Mouse (Mus musculus): ENCODE data around the gene Pex1. TPM values are rescaled to one million over a fixed set of nuclear protein-coding genes. Genes with fewer than 3 reads are reported as not detected.

Pex1 gene
- total and polyA plus RNA-seq, 3 experiments, result 6.3 to 19.4 TPM; not detected in 1

GRCm38 (mm10) chr5:3669938-3670554, 74.2 kb downstream of the Pex1 start (continued):
- TF ChIP-seq NELFE (IDR thresholded peaks at IDR 0.05; ENCODE audit: low read depth, low read length) (no peak), EP300 (IDR thresholded peaks at IDR 0.05; ENCODE audit: low read depth in 1 of 2, low read length in 2 of 2) (peak; percentile 65 to 66), MAX (IDR thresholded peaks at IDR 0.05; ENCODE audit: low read length) (no peak), USF2 (IDR thresholded peaks at IDR 0.05; ENCODE audit: borderline replicate concordance in 1 of 2, insufficient read depth in 1 of 2, low read depth in 1 of 2, low read length in 2 of 2) (no peak), UBTF (IDR thresholded peaks at IDR 0.05; ENCODE audit: borderline replicate concordance, insufficient read depth, low read depth, low read length) (no peak), CHD2 (IDR thresholded peaks at IDR 0.05; ENCODE audit: low read length) (no peak), TBP (IDR thresholded peaks at IDR 0.05; ENCODE audit: low read depth, low read length) (no peak), JUND (IDR thresholded peaks at IDR 0.05; ENCODE audit: low read depth, low read length) (no peak), MAZ (IDR thresholded peaks at IDR 0.05; ENCODE audit: low read depth, low read length) (0 out of 2 replicates have a peak, but pooled peaks have one; percentile 35), ZC3H11A (IDR thresholded peaks at IDR 0.05; ENCODE audit: low read depth, low read length) (0 out of 2 replicates have a peak, but pooled peaks have one; percentile 6), RCOR1 (IDR thresholded peaks at IDR 0.05; ENCODE audit: low read depth, low read length) (0 out of 2 replicates have a peak, but pooled peaks have one; percentile 28), HCFC1 (IDR thresholded peaks at IDR 0.05; ENCODE audit: low read depth, low read length) (no peak), TAL1 (IDR thresholded peaks at IDR 0.05; ENCODE audit: low read length) (peak; percentile 92), CHD1 (IDR thresholded peaks at IDR 0.05; ENCODE audit: low read depth, low read length) (no peak)

Other genes starting within 250 kb of the Pex1 start
- 36.2 and 39.4 TPM in 2 replicates for gene Fam133b, start 52.2 kb upstream of the Pex1 start, total RNA-seq (2012; rRNA removed)
- 10 to 100 TPM in 1 of 2 experiments, not detected in 1; 56.0 TPM for gene Fam133b, start 52.2 kb upstream of the Pex1 start, polyA plus RNA-seq (2012; ENCODE audit: insufficient read depth in 1 of 2, insufficient read length in 2 of 2, low read depth in 1 of 2, low replicate concordance in 2 of 2, missing spikeins in 1 of 2)
- 1.6 and 1.9 TPM in 2 replicates for gene 1700109H08Rik, start 24.5 kb upstream of the Pex1 start, total RNA-seq (2012; rRNA removed)
- 1 to 10 TPM in 1 of 2 experiments, not detected in 1; 4.2 TPM for gene 1700109H08Rik, start 24.5 kb upstream of the Pex1 start, polyA plus RNA-seq (2012; ENCODE audit: insufficient read depth in 1 of 2, insufficient read length in 2 of 2, low read depth in 1 of 2, low replicate concordance in 2 of 2, missing spikeins in 1 of 2)
- 12.0 and 12.7 TPM in 2 replicates for gene Rbm48, start 519 bp downstream of the Pex1 start, total RNA-seq (2012; rRNA removed)
- 10 to 100 TPM in 1 of 2 experiments, not detected in 1; 12.9 TPM for gene Rbm48, start 519 bp downstream of the Pex1 start, polyA plus RNA-seq (2012; ENCODE audit: insufficient read depth in 1 of 2, insufficient read length in 2 of 2, low read depth in 1 of 2, low replicate concordance in 2 of 2, missing spikeins in 1 of 2)
- gene Tmbim7, start 55.1 kb downstream of the Pex1 start, total RNA-seq (2012; rRNA removed), result 0.16 TPM in 1 of 2 replicates, not detected in the other
- under 1 TPM in 1 of 2 experiments, not detected in 1; 0.06 TPM for gene Tmbim7, start 55.1 kb downstream of the Pex1 start, polyA plus RNA-seq (2012; ENCODE audit: insufficient read depth in 1 of 2, insufficient read length in 2 of 2, low read depth in 1 of 2, low replicate concordance in 2 of 2, missing spikeins in 1 of 2)
- gene Gatad1, start 61.1 kb downstream of the Pex1 start, total RNA-seq (2012; rRNA removed), result 103 and 119 TPM in 2 replicates
- gene Gatad1, start 61.1 kb downstream of the Pex1 start, polyA plus RNA-seq (2012; ENCODE audit: insufficient read depth in 1 of 2, insufficient read length in 2 of 2, low read depth in 1 of 2, low replicate concordance in 2 of 2, missing spikeins in 1 of 2), result 100 to 1,000 TPM; 186 to 564 TPM
- 16.5 and 19.5 TPM in 2 replicates for gene Ankib1, start 206.9 kb downstream of the Pex1 start, total RNA-seq (2012; rRNA removed)
- 10 to 100 TPM in 1 of 2 experiments, not detected in 1; 14.5 TPM for gene Ankib1, start 206.9 kb downstream of the Pex1 start, polyA plus RNA-seq (2012; ENCODE audit: insufficient read depth in 1 of 2, insufficient read length in 2 of 2, low read depth in 1 of 2, low replicate concordance in 2 of 2, missing spikeins in 1 of 2)
- gene Krit1, start 207.1 kb downstream of the Pex1 start, total RNA-seq (2012; rRNA removed), result 20.6 and 25.6 TPM in 2 replicates
- gene Krit1, start 207.1 kb downstream of the Pex1 start, polyA plus RNA-seq (2012; ENCODE audit: insufficient read depth in 1 of 2, insufficient read length in 2 of 2, low read depth in 1 of 2, low replicate concordance in 2 of 2, missing spikeins in 1 of 2), result 100 to 1,000 TPM in 1 of 2 experiments, 10 to 100 TPM in 1; 28.0 to 125 TPM
- 0.04 TPM in 1 of 2 replicates, not detected in the other for gene Lrrd1, start 249.1 kb downstream of the Pex1 start, total RNA-seq (2012; rRNA removed)
- gene Lrrd1, start 249.1 kb downstream of the Pex1 start, polyA plus RNA-seq (2012; ENCODE audit: insufficient read depth in 1 of 2, insufficient read length in 2 of 2, low read depth in 1 of 2, low replicate concordance in 2 of 2, missing spikeins in 1 of 2), result under 1 TPM in 1 of 2 experiments, not detected in 1; 0.11 TPM

Measured in MEL (cell line).